Comparison of ENCODE assay signal across 19 mouse cellular contexts in genomic region chr7:110516241-110517220, GRCm38 (mm10).
DNase-seq lines count a peak whose midpoint lies in the region; TF ChIP-seq lines count a peak whose summit lies in the region.
"Had no signal": no experiment of that assay in that cellular context is flagged by ENCODE, and none has a peak within 500 bp of the region (broad histone marks: within the 10 kb centered on the region; RNA-seq: fewer than 3 reads in every experiment).

No protein-coding gene starts in this region.

- H3K27ac ChIP-seq in heart, adult 2 months: peak overlapping the region; percentile 42
- no peak overlapping the region for H3K27ac ChIP-seq in liver, adult 2 months (replicated peaks; ENCODE audit: insufficient read depth, low read depth, low read length)
- no peak overlapping the region for H3K27ac ChIP-seq in thymus, adult 2 months (ENCODE audit: control insufficient read depth, insufficient read depth, low read length)
- H3K27ac ChIP-seq: embryonic facial prominence, embryonic 12.5 days; heart, embryonic 10.5 days; liver, embryonic 12.5 days; neural tube, embryonic 13.5 days had no signal

- H3K9ac ChIP-seq in heart, adult 2 months (ENCODE audit: low read depth, low read length): no peak overlapping the region
- no peak overlapping the region for H3K9ac ChIP-seq in liver, adult 2 months (ENCODE audit: low read depth, low read length)
- H3K9ac ChIP-seq: embryonic facial prominence, embryonic 12.5 days; liver, embryonic 12.5 days; neural tube, embryonic 13.5 days had no signal

- H3K4me3 ChIP-seq in heart, adult 2 months: no peak overlapping the region
- no peak overlapping the region for H3K4me3 ChIP-seq in liver, adult 2 months (ENCODE audit: insufficient read depth, low read depth, low read length)
- no peak overlapping the region for H3K4me3 ChIP-seq in thymus, adult 2 months (ENCODE audit: control insufficient read depth, insufficient read depth, low read length)
- H3K4me3 ChIP-seq: embryonic facial prominence, embryonic 12.5 days; heart, embryonic 10.5 days; liver, embryonic 12.5 days; neural tube, embryonic 13.5 days had no signal

- H3K4me1 ChIP-seq in heart, adult 2 months (ENCODE audit: control insufficient read depth, insufficient read depth, low read length): peaks cover 3% of the 10 kb centered on the region
- no peaks in the 10 kb centered on the region for H3K4me1 ChIP-seq in liver, adult 2 months (ENCODE audit: control insufficient read depth, insufficient read depth, low read length)
- H3K4me1 ChIP-seq in thymus, adult 2 months (replicated peaks; ENCODE audit: control insufficient read depth, insufficient read depth, low read length): no peaks in the 10 kb centered on the region
- H3K4me1 ChIP-seq: embryonic facial prominence, embryonic 12.5 days; heart, embryonic 10.5 days; liver, embryonic 12.5 days had no signal

- H3K36me3 ChIP-seq in heart, adult 2 months (ENCODE audit: control insufficient read depth, insufficient read depth, low read length): peaks cover 3% of the 10 kb centered on the region; the same call in 1 of the 2 replicates
- no peaks in the 10 kb centered on the region for H3K36me3 ChIP-seq in liver, adult 2 months (ENCODE audit: control insufficient read depth, insufficient read depth, low read length)
- no peaks in the 10 kb centered on the region for H3K36me3 ChIP-seq in thymus, adult 2 months (ENCODE audit: control insufficient read depth, insufficient read depth, low read length)
- H3K36me3 ChIP-seq: embryonic facial prominence, embryonic 12.5 days; heart, embryonic 10.5 days; liver, embryonic 12.5 days; neural tube, embryonic 13.5 days had no signal

- 29% methylated on average over 2 of the region's 2 CpGs for WGBS in heart, adult 2 months
- 81% methylated on average over 2 of the region's 2 CpGs for WGBS in liver, adult 2 months
- 96% methylated on average over 2 of the region's 2 CpGs for WGBS in thymus, adult 2 months

- DNase-seq in heart, adult 2 months: no peak
- no peak for DNase-seq in heart, postnatal 14 days
- DNase-seq in liver, adult 2 months (ENCODE audit: extremely low read depth, low read depth, low spot score): peak; percentile 18
- no peak for DNase-seq in liver
- DNase-seq in Muller cell, postnatal 12 days (ENCODE audit: inconsistent ontology term): peak; percentile 77
- DNase-seq in brain, embryonic 14.5 days (ENCODE audit: low read depth): peak; percentile 41
- no peak for DNase-seq in cerebellum, postnatal 14 days
- DNase-seq in thymus, adult 2 months: no peak
- DNase-seq: adrenal gland, adult 8-10 months; cerebellum, adult 11-12 months; gastrocnemius, postnatal 14 days; kidney, postnatal 4 days; lung, postnatal 10 days; right cerebral cortex, postnatal 14 days; thymus, postnatal 4 days had no signal

- no peak for TF ChIP-seq POLR2A in heart, adult 2 months (IDR thresholded peaks at IDR 0.05; ENCODE audit: insufficient read depth, low read depth, low read length)
- TF ChIP-seq POLR2A in liver, adult 2 months (IDR thresholded peaks at IDR 0.05; ENCODE audit: extremely low read depth, insufficient read depth, low read length): no peak
- TF ChIP-seq POLR2A in brain, embryonic 14.5 days (IDR thresholded peaks at IDR 0.05; ENCODE audit: borderline replicate concordance, extremely low read depth, insufficient read depth, insufficient read length, poor library complexity, severe bottlenecking): no peak
- TF ChIP-seq POLR2A in thymus, adult 2 months (IDR thresholded peaks at IDR 0.05; ENCODE audit: control insufficient read depth, extremely low read depth, insufficient read depth, low read length, poor library complexity): no peak

- TF ChIP-seq EP300 in heart, adult 2 months (IDR thresholded peaks at IDR 0.05; ENCODE audit: insufficient read depth, low read depth, low read length): no peak

- TF ChIP-seq CTCF in heart, adult 2 months (IDR thresholded peaks at IDR 0.05): no peak
- TF ChIP-seq CTCF in liver, adult 2 months (IDR thresholded peaks at IDR 0.05; ENCODE audit: low read depth, low read length): no peak
- TF ChIP-seq CTCF in brain, embryonic 14.5 days (IDR thresholded peaks at IDR 0.05; ENCODE audit: borderline replicate concordance, extremely low read depth, insufficient read depth, insufficient read length): no peak
- TF ChIP-seq CTCF in thymus, adult 2 months (IDR thresholded peaks at IDR 0.05; ENCODE audit: borderline replicate concordance, control insufficient read depth, extremely low read depth, insufficient read depth, low read length, poor library complexity): no peak

- intact Hi-C loops in heart, adult 2 months (cut with DNase I): no loop called here
- intact Hi-C loops in heart, postnatal 14 days (cut with DNase I): no loop called here

- no peaks in the 10 kb centered on the region for H3K27me3 ChIP-seq in heart, adult 2 months (ENCODE audit: control insufficient read depth, insufficient read depth, low read length)
- no peaks in the 10 kb centered on the region for H3K27me3 ChIP-seq in liver, adult 2 months (ENCODE audit: control insufficient read depth, insufficient read depth, low read length)
- no peaks in the 10 kb centered on the region for H3K27me3 ChIP-seq in thymus, adult 2 months (ENCODE audit: control insufficient read depth, insufficient read depth, low read length)
- H3K27me3 ChIP-seq: embryonic facial prominence, embryonic 12.5 days; liver, embryonic 12.5 days; neural tube, embryonic 13.5 days had no signal

- peaks cover 1% of the 10 kb centered on the region; the same call in 1 of the 2 replicates for H3K79me2 ChIP-seq in heart, adult 2 months (replicated peaks; ENCODE audit: control insufficient read depth, insufficient read depth, low read length)
- no peaks in the 10 kb centered on the region; the same call in 1 of the 2 replicates for H3K79me2 ChIP-seq in liver, adult 2 months (ENCODE audit: control insufficient read depth, insufficient read depth, low read length)

Comparison
In these comparisons a context has a peak if more than half of its experiments do, and no peak if none do; other contexts are left out.
1. DNase-seq: peak in liver, adult 2 months (single experiment), Muller cell, postnatal 12 days (single experiment) and brain, embryonic 14.5 days (single experiment); none in heart, adult 2 months (0 of 2), heart, postnatal 14 days (0 of 2), liver (single experiment), cerebellum, postnatal 14 days (0 of 2) and thymus, adult 2 months (single experiment).